Mouse (Mus musculus): Measurements from ENCODE around the gene Tmem51. TPM values are rescaled to one million over a fixed set of nuclear protein-coding genes. Genes with fewer than 3 reads are reported as not detected.
"Not testable (repeated sequence)": the region's sequence is repeated elsewhere in the genome, so short reads cannot be mapped to it uniquely, and the experiment has no call there.

Gene Tmem51
- polyA plus RNA-seq, 1 experiment = not detected

DNA sequence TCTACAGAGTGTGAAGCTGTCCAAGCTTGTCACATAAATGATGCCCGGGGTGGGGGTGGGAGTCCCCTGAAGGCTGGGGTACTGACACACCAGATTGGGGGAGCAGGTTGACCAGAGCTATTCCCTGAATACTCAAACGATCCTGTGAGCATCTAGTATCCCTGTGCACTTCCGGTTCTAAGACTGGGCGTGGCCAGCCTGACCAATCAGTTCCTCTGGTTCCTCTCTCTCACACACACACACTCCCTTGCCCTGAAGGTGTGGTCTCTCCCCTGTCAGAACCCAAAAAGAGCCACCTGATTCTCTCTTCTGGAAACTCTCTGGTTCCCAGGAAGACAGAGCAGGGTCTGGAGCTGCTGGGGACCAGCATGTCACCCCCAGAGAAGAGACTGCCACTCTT is 30.8 kb downstream of the Tmem51 start:
- Histone ChIP-seq H3K79me2 (ENCODE audit: control insufficient read depth, insufficient read depth) (no peaks in the 10 kb centered on the region), H3ac (ENCODE audit: control insufficient read depth, insufficient read length) (no peak overlapping the region), H3K4me3 (no peak overlapping the region), H3K4me2 (ENCODE audit: low read depth) (no peak overlapping the region), H3K36me3 (ENCODE audit: control insufficient read depth, insufficient read depth) (no peaks in the 10 kb centered on the region), H3K27me3 (ENCODE audit: control insufficient read depth, insufficient read depth, insufficient read length) (no peaks in the 10 kb centered on the region)
- TF ChIP-seq E2F4 (IDR thresholded peaks at IDR 0.05; ENCODE audit: insufficient read depth) = no peak
- no peak for TF ChIP-seq MAX (IDR thresholded peaks at IDR 0.05; ENCODE audit: low read depth)
- no peak for TF ChIP-seq TCF3 (IDR thresholded peaks at IDR 0.05; ENCODE audit: insufficient read length, low read depth)
- TF ChIP-seq POLR2A (IDR thresholded peaks at IDR 0.05; ENCODE audit: insufficient read length, low read depth) = no peak
- TF ChIP-seq REST (IDR thresholded peaks at IDR 0.05; ENCODE audit: insufficient read depth, insufficient read length) = no peak
- no peak for TF ChIP-seq SRF (IDR thresholded peaks at IDR 0.05; ENCODE audit: control insufficient read depth, insufficient read length, low read depth)
- no peak for TF ChIP-seq POLR2AphosphoS2 (IDR thresholded peaks at IDR 0.05; ENCODE audit: insufficient read length, low read depth)
- TF ChIP-seq MYOD1 (IDR thresholded peaks at IDR 0.05; ENCODE audit: control insufficient read depth in 1 of 3, insufficient read length in 2 of 3, low read depth in 2 of 3) = no peak
- no peak for TF ChIP-seq TCF12 (IDR thresholded peaks at IDR 0.05; ENCODE audit: insufficient read depth, poor library complexity, severe bottlenecking)
- no peak for TF ChIP-seq USF1 (IDR thresholded peaks at IDR 0.05; ENCODE audit: low read depth)
- TF ChIP-seq MYOG (IDR thresholded peaks at IDR 0.05; ENCODE audit: control insufficient read depth in 1 of 3, insufficient read depth in 1 of 3, insufficient read length in 2 of 3, low read depth in 2 of 3) = no peak
- no peak for TF ChIP-seq CEBPB (IDR thresholded peaks at IDR 0.05; ENCODE audit: insufficient read depth, poor library complexity, severe bottlenecking)

DNA sequence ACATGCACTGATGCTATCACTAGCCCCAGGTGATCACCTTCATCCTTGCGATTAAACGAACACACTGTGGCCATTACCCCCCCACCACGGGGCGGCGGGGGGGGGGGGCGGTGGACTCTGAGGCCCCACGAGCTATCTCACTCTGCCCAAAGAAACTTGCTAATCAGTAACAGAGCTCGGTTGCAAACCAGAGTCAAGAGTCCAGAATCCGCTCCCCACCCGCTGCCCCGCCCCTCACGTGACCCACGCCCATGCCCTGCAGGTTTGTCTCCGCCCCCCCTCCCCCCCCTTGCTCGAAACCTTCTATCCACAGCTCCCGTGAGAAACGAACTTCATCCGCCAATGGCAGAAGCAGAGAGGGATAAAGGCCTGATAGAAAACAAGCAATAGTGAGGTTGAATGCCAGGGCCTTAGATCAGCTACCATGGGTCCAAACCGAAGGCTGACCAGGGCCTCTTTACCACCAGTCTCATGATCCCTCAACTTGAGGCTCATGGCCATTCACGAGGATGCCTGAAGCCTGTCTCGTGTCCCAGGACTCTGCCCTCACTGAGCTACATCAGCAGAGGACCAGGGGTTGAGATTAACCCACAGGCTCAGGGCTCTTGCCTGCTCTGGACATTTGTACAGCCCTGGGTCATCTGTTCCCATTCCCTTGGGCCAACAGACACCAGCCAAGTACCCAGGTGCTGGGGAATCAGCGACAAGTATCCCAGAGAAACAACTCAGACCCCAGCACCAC is 31.5 kb downstream of the Tmem51 start:
- TF ChIP-seq POLR2A (IDR thresholded peaks at IDR 0.05; ENCODE audit: insufficient read length, low read depth) (no peak), CEBPB (IDR thresholded peaks at IDR 0.05; ENCODE audit: insufficient read depth, poor library complexity, severe bottlenecking) (no peak), USF1 (IDR thresholded peaks at IDR 0.05; ENCODE audit: low read depth) (no peak), TCF12 (IDR thresholded peaks at IDR 0.05; ENCODE audit: insufficient read depth, poor library complexity, severe bottlenecking) (no peak), E2F4 (IDR thresholded peaks at IDR 0.05; ENCODE audit: insufficient read depth) (no peak), SRF (IDR thresholded peaks at IDR 0.05; ENCODE audit: control insufficient read depth, insufficient read length, low read depth) (no peak), REST (IDR thresholded peaks at IDR 0.05; ENCODE audit: insufficient read depth, insufficient read length) (no peak)
- H3K4me2 ChIP-seq (ENCODE audit: low read depth) = no peak overlapping the region
- no peaks in the 10 kb centered on the region for H3K79me2 ChIP-seq (ENCODE audit: control insufficient read depth, insufficient read depth)
- no peak overlapping the region for H3K4me3 ChIP-seq
- no peak overlapping the region for H3ac ChIP-seq (ENCODE audit: control insufficient read depth, insufficient read length)
- H3K36me3 ChIP-seq (ENCODE audit: control insufficient read depth, insufficient read depth) = no peaks in the 10 kb centered on the region
- H3K27me3 ChIP-seq (ENCODE audit: control insufficient read depth, insufficient read depth, insufficient read length) = no peaks in the 10 kb centered on the region

DNA sequence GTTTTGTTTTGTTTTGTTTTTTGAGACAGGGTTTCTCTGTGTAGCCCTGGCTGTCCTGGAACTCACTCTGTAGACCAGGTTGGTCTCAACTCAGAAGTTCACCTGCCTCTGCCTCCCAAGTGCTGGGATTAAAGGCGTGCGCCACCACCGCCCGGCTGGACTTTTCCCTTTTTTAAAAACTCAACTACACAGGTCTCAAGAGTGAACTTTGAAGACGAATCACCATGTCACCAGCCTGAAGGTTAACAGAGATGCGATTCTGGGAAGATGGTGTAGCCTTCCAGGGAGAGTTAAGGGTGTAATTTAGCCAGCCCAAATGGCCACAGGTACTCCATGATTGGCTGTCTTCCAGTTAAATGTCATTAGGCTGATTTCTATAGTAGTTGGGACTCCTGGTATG is 32.2 kb downstream of the Tmem51 start:
- H3K36me3 ChIP-seq (ENCODE audit: control insufficient read depth, insufficient read depth); H3ac ChIP-seq (ENCODE audit: control insufficient read depth, insufficient read length); H3K4me3 ChIP-seq; H3K27me3 ChIP-seq (ENCODE audit: control insufficient read depth, insufficient read depth, insufficient read length); H3K79me2 ChIP-seq (ENCODE audit: control insufficient read depth, insufficient read depth); H3K4me2 ChIP-seq (ENCODE audit: low read depth): not testable (repeated sequence)

GRCm38 (mm10) chr4:142049963-142050362 is 34.1 kb downstream of the Tmem51 start:
- Histone ChIP-seq H3K4me2 (ENCODE audit: low read depth) (no peak overlapping the region), H3K79me2 (ENCODE audit: control insufficient read depth, insufficient read depth) (no peaks in the 10 kb centered on the region), H3ac (ENCODE audit: control insufficient read depth, insufficient read length) (no peak overlapping the region), H3K36me3 (ENCODE audit: control insufficient read depth, insufficient read depth) (no peaks in the 10 kb centered on the region), H3K4me3 (no peak overlapping the region), H3K27me3 (ENCODE audit: control insufficient read depth, insufficient read depth, insufficient read length) (no peaks in the 10 kb centered on the region)
- TF ChIP-seq MYOG (IDR thresholded peaks at IDR 0.05; ENCODE audit: control insufficient read depth in 1 of 3, insufficient read depth in 1 of 3, insufficient read length in 2 of 3, low read depth in 2 of 3) (no peak), REST (IDR thresholded peaks at IDR 0.05; ENCODE audit: insufficient read depth, insufficient read length) (no peak), POLR2A (IDR thresholded peaks at IDR 0.05; ENCODE audit: insufficient read length, low read depth) (no peak)

GRCm38 (mm10) chr4:142048391-142048790 is 35.7 kb downstream of the Tmem51 start:
- Histone ChIP-seq H3K79me2 (ENCODE audit: control insufficient read depth, insufficient read depth) (no peaks in the 10 kb centered on the region), H3K4me3 (no peak overlapping the region), H3K27me3 (ENCODE audit: control insufficient read depth, insufficient read depth, insufficient read length) (no peaks in the 10 kb centered on the region), H3K4me2 (ENCODE audit: low read depth) (no peak overlapping the region), H3K36me3 (ENCODE audit: control insufficient read depth, insufficient read depth) (no peaks in the 10 kb centered on the region), H3ac (ENCODE audit: control insufficient read depth, insufficient read length) (no peak overlapping the region)
- TF ChIP-seq CEBPB (IDR thresholded peaks at IDR 0.05; ENCODE audit: insufficient read depth, poor library complexity, severe bottlenecking) (no peak), POLR2A (IDR thresholded peaks at IDR 0.05; ENCODE audit: insufficient read length, low read depth) (no peak), TCF12 (IDR thresholded peaks at IDR 0.05; ENCODE audit: insufficient read depth, poor library complexity, severe bottlenecking) (no peak), REST (IDR thresholded peaks at IDR 0.05; ENCODE audit: insufficient read depth, insufficient read length) (no peak), MYOD1 (IDR thresholded peaks at IDR 0.05; ENCODE audit: control insufficient read depth in 1 of 3, insufficient read length in 2 of 3, low read depth in 2 of 3) (no peak), TCF3 (IDR thresholded peaks at IDR 0.05; ENCODE audit: insufficient read length, low read depth) (no peak), USF1 (IDR thresholded peaks at IDR 0.05; ENCODE audit: low read depth) (no peak), MYOG (IDR thresholded peaks at IDR 0.05; ENCODE audit: control insufficient read depth in 1 of 3, insufficient read depth in 1 of 3, insufficient read length in 2 of 3, low read depth in 2 of 3) (no peak), MAX (IDR thresholded peaks at IDR 0.05; ENCODE audit: low read depth) (no peak), E2F4 (IDR thresholded peaks at IDR 0.05; ENCODE audit: insufficient read depth) (no peak), POLR2AphosphoS2 (IDR thresholded peaks at IDR 0.05; ENCODE audit: insufficient read length, low read depth) (no peak), SRF (IDR thresholded peaks at IDR 0.05; ENCODE audit: control insufficient read depth, insufficient read length, low read depth) (no peak)

All from myocyte (in vitro differentiated cells).